In the genomic region with DNA sequence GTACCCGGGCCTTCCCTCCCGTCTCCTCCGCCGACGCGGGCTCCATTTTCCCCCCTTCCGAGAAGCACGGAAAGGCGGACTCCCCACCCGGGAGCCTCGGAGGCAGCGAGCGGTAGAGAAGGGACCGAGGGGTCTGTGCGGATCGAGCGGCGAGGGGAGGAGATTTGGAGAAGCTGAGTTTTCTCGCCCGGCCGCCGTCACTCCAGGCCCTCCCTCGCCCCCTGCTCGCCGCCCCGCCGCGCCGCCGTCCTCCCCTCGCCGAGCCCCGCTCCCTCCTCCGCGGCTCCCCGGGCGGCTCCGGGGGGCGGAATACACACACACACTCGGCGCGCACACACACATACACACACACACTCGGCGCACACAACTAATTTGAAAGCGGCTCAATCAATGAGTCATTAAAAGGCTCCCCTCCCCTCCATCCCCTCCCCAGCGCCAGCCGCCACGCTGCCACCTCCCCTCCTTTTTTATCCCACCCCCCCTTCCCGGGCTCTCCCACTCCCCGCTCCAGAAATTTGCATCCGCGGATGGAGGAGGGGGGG, we compare ENCODE assay signal across 7 mouse cellular contexts. TPM values are rescaled to one million over a fixed set of nuclear protein-coding genes. Genes with fewer than 3 reads are reported as not detected.
DNase-seq lines count a peak whose midpoint lies in the region; ATAC-seq and TF ChIP-seq lines count a peak whose summit lies in the region.

No protein-coding gene starts in this region.

- no peaks in the 10 kb centered on the region for H3K9me3 ChIP-seq in intestine, embryonic 15.5 days
- no peaks in the 10 kb centered on the region for H3K9me3 ChIP-seq in midbrain, embryonic 12.5 days

- intact Hi-C loops in left cerebral cortex, postnatal 4 days (cut with DNase I), result no loop called here

- peak; percentile 69 for DNase-seq in adrenal gland, adult 8-10 months
- DNase-seq in embryo, embryonic 11 days, result peak; percentile 90
- peak; percentile 88 for DNase-seq in gastrocnemius, postnatal 25 days
- DNase-seq in left cerebral cortex, postnatal 4 days, result peak; percentile 89

- H3K9ac ChIP-seq in intestine, embryonic 15.5 days, result peak overlapping the region; percentile 100
- H3K9ac ChIP-seq in midbrain, embryonic 12.5 days (replicated peaks), result peak overlapping the region; percentile 100

- peak overlapping the region; percentile 100 for H3K27ac ChIP-seq in intestine, embryonic 15.5 days
- peak overlapping the region; percentile 100 for H3K27ac ChIP-seq in midbrain, embryonic 12.5 days (replicated peaks)
- H3K27ac ChIP-seq in small intestine, adult 2 months (ENCODE audit: insufficient read depth, low read depth, low read length), result peak overlapping the region; percentile 99

- H3K4me3 ChIP-seq in intestine, embryonic 15.5 days (replicated peaks), result peak overlapping the region; percentile 86
- H3K4me3 ChIP-seq in midbrain, embryonic 12.5 days, result peak overlapping the region; percentile 99
- peak overlapping the region; percentile 79 for H3K4me3 ChIP-seq in small intestine, adult 2 months (ENCODE audit: low read depth, low read length)

- peak overlapping the region; percentile 59 for H3K4me2 ChIP-seq in intestine, embryonic 15.5 days (replicated peaks)
- H3K4me2 ChIP-seq in midbrain, embryonic 12.5 days (replicated peaks), result peak overlapping the region; percentile 71

- H3K4me1 ChIP-seq in intestine, embryonic 15.5 days (replicated peaks), result peaks cover 25% of the 10 kb centered on the region
- H3K4me1 ChIP-seq in midbrain, embryonic 12.5 days, result peaks cover 29% of the 10 kb centered on the region
- H3K4me1 ChIP-seq in small intestine, adult 2 months (ENCODE audit: control insufficient read depth, insufficient read depth, insufficient read length, low read length), result peaks cover 15% of the 10 kb centered on the region

- 0% methylated on average over 34 of the region's 52 CpGs for WGBS in intestine, embryonic 15.5 days
- WGBS in midbrain, embryonic 12.5 days, result under 1% methylated on average over 44 of the region's 52 CpGs
- 2% methylated on average over 45 of the region's 52 CpGs for WGBS in small intestine, adult 2 months

- no peak for TF ChIP-seq CTCF in small intestine, adult 2 months (IDR thresholded peaks at IDR 0.05; ENCODE audit: extremely low read depth, insufficient read length, insufficient replicate concordance, low read depth, low read length)

- H3K27me3 ChIP-seq in intestine, embryonic 15.5 days (replicated peaks), result no peaks in the 10 kb centered on the region
- no peaks in the 10 kb centered on the region for H3K27me3 ChIP-seq in midbrain, embryonic 12.5 days
- no peaks in the 10 kb centered on the region for H3K27me3 ChIP-seq in small intestine, adult 2 months (ENCODE audit: control insufficient read depth, insufficient read depth, low read length)

- ATAC-seq in intestine, embryonic 15.5 days, result peak; percentile 76
- ATAC-seq in midbrain, embryonic 12.5 days (ENCODE audit: low FRiP score, low read depth), result peak; percentile 86

- peak; percentile 50; the same call in 1 of the 2 replicates for TF ChIP-seq POLR2A in small intestine, adult 2 months (IDR thresholded peaks at IDR 0.05; ENCODE audit: low read depth, low read length)

- H3K36me3 ChIP-seq in intestine, embryonic 15.5 days, result no peaks in the 10 kb centered on the region; the same call in 1 of the 2 replicates
- H3K36me3 ChIP-seq in midbrain, embryonic 12.5 days, result no peaks in the 10 kb centered on the region
- H3K36me3 ChIP-seq in small intestine, adult 2 months (ENCODE audit: control insufficient read depth, insufficient read depth, low read length), result no peaks in the 10 kb centered on the region

RNA-seq across cellular contexts. Expression of gene Bicral, which starts 0.8 kb away (rescaled TPM):
- total RNA-seq in adrenal gland, adult 8-10 months (2022), result 10 to 100 TPM; 22.1 to 32.4 (median 26.6) TPM
- total RNA-seq in gastrocnemius, postnatal 25 days (2021), result 1 to 10 TPM; 7.5 to 9.2 TPM
- polyA plus RNA-seq in intestine, embryonic 15.5 days (2015; fragmentation: Nextera tagmentation; extraction: Ambion mirVana), result 3.5 and 4.6 TPM in 2 replicates
- 10 to 100 TPM; 42.2 to 45.3 TPM for total RNA-seq in left cerebral cortex, postnatal 4 days (2021)
- 7.8 and 7.9 TPM in 2 replicates for polyA plus RNA-seq in midbrain, embryonic 12.5 days (2016; fragmentation: Nextera tagmentation; extraction: Ambion mirVana)
- 4.0 and 7.1 TPM in 2 replicates for polyA plus RNA-seq in small intestine, adult 2 months (2012; rRNA removed)

RNA-seq across cellular contexts. Expression of gene Tbcc, which starts 33.1 kb away (rescaled TPM):
- 10 to 100 TPM; 22.8 to 28.3 (median 26.7) TPM for total RNA-seq in adrenal gland, adult 8-10 months (2022)
- 1 to 10 TPM; 7.1 to 8.5 TPM for total RNA-seq in gastrocnemius, postnatal 25 days (2021)
- polyA plus RNA-seq in intestine, embryonic 15.5 days (2015; fragmentation: Nextera tagmentation; extraction: Ambion mirVana), result 48.2 and 48.6 TPM in 2 replicates
- total RNA-seq in left cerebral cortex, postnatal 4 days (2021), result 10 to 100 TPM; 23.4 to 28.5 TPM
- polyA plus RNA-seq in midbrain, embryonic 12.5 days (2016; fragmentation: Nextera tagmentation; extraction: Ambion mirVana), result 68.4 and 75.1 TPM in 2 replicates
- 16.7 and 29.0 TPM in 2 replicates for polyA plus RNA-seq in small intestine, adult 2 months (2012; rRNA removed)

RNA-seq across cellular contexts. Expression of gene Prph2, which starts 52.8 kb away (rescaled TPM):
- total RNA-seq in adrenal gland, adult 8-10 months (2022), result not detected
- not detected for total RNA-seq in gastrocnemius, postnatal 25 days (2021)
- not detected in 2 replicates for polyA plus RNA-seq in intestine, embryonic 15.5 days (2015; fragmentation: Nextera tagmentation; extraction: Ambion mirVana)
- total RNA-seq in left cerebral cortex, postnatal 4 days (2021), result not detected
- polyA plus RNA-seq in midbrain, embryonic 12.5 days (2016; fragmentation: Nextera tagmentation; extraction: Ambion mirVana), result not detected in 2 replicates
- polyA plus RNA-seq in small intestine, adult 2 months (2012; rRNA removed), result not detected in 2 replicates

Comparison
In these comparisons a context has a peak if more than half of its experiments do, and no peak if none do; other contexts are left out.
1. Peak in every context shown above with its lines: DNase-seq, ATAC-seq, H3K4me3 ChIP-seq and H3K27ac ChIP-seq.